Mouse (Mus musculus) myocyte (in vitro differentiated cells): Measurements from ENCODE around the gene Eipr1.

Experiments
- CEBPB ChIP-seq: IDR thresholded peaks from 2 replicates; pipeline ENCODE4 v1.6.1; 2011; ENCODE audit warnings: mild to moderate bottlenecking, moderate library complexity; ENCODE audit not compliant: poor library complexity, insufficient read depth, severe bottlenecking
- E2F4 ChIP-seq: IDR thresholded peaks from one replicate; pipeline ENCODE4 v1.6.1; 2011; ENCODE audit warnings: mild to moderate bottlenecking, control low read depth, moderate library complexity; ENCODE audit not compliant: insufficient read depth
- MAX ChIP-seq: IDR thresholded peaks from one replicate; pipeline ENCODE4 v1.6.1; 2011; ENCODE audit warnings: low read depth, mild to moderate bottlenecking, control low read depth
- MYOD1 ChIP-seq, 3 experiments: IDR thresholded peaks; one replicate each; pipeline ENCODE4 v1.6.1; 2011; ENCODE audit warnings: control low read depth in 2 of 3, low read depth in 2 of 3, mild to moderate bottlenecking in 2 of 3, moderate library complexity in 1 of 3; ENCODE audit not compliant: insufficient read length in 2 of 3, control insufficient read depth in 1 of 3
- POLR2A ChIP-seq: IDR thresholded peaks from one replicate; pipeline ENCODE4 v1.6.1; 2011; ENCODE audit warnings: low read depth, mild to moderate bottlenecking, control low read depth, moderate library complexity; ENCODE audit not compliant: insufficient read length
- POLR2AphosphoS2 ChIP-seq: IDR thresholded peaks from one replicate; pipeline ENCODE4 v1.6.1; 2011; ENCODE audit warnings: low read depth, control low read depth; ENCODE audit not compliant: insufficient read length
- REST ChIP-seq: IDR thresholded peaks from one replicate; pipeline ENCODE4 v1.6.1; 2011; ENCODE audit warnings: mild to moderate bottlenecking, control low read depth, moderate library complexity; ENCODE audit not compliant: insufficient read depth, insufficient read length
- TCF12 ChIP-seq: IDR thresholded peaks from one replicate; pipeline ENCODE4 v1.6.1; 2011; ENCODE audit warnings: mild to moderate bottlenecking, control low read depth; ENCODE audit not compliant: poor library complexity, insufficient read depth, severe bottlenecking
- TCF3 ChIP-seq: IDR thresholded peaks from one replicate; pipeline ENCODE4 v1.6.1; 2011; ENCODE audit warnings: low read depth, control low read depth; ENCODE audit not compliant: insufficient read length
- USF1 ChIP-seq: IDR thresholded peaks from one replicate; pipeline ENCODE4 v1.6.1; 2011; ENCODE audit warnings: low read depth, mild to moderate bottlenecking, control low read depth, moderate library complexity

DNA sequence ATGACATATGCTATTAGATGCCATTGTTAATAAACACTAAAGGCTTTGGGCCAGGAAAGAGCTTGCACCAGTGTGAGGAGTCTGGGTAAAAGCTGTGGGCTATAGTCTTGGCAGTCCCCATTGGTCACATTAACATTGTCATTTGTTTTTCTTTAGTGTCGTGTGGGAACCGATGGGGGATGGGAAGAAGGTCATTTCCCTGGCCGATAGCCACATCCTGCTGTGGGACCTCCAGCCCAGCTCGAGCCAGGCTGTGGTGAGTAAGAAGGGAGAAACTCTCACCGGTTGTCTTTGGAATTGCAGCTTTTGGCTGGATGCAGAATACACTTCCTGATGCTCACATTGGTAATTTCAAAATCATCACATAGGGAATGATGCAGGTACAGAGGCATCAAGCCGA, 95.8 kb downstream of the Eipr1 start:
- TF ChIP-seq TCF12 (no peak), REST (no peak), USF1 (no peak), POLR2AphosphoS2 (no peak), E2F4 (no peak), POLR2A (no peak), MAX (no peak), CEBPB (no peak), MYOD1 (IDR thresholded peaks at IDR 0.05; ENCODE audit: control insufficient read depth in 1 of 3, insufficient read length in 2 of 3, low read depth in 2 of 3) (no peak), TCF3 (no peak)
